Mouse (Mus musculus): ENCODE results near the gene Ccnjl.

Gene Ccnjl

DNA sequence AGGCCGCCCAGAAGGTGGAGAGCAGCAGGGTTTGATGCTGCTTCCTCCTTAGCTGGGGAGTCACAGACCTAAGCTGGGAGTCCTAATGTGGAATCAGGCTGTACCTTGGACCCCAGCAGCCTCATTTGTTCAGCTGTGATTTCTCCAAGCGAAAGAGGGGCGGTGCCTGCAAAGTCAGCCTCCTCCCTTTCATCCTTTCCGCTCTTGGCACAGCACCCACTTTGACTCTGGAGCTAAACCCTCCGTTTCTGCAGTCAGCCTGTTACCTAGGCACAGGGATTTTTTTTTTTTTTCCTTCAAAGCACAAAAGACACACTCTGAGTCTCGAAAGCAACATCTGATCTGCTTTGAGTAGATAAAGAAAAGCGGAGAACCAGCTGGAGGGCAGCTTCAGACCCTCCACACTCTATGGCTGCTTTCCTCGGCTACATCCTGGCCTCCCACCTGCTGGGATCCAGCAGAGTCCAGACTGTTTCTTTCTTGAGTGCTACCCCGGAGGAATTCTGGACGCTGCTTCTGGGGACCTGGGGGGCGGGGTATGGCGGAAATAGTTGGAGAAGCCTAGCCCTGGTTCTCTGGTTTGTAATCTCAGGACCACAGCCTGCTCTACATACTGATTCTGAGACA is 97.8 kb downstream of the Ccnjl start:
- peak; percentile 81 for DNase-seq (ENCODE audit: low spot score)

DNA sequence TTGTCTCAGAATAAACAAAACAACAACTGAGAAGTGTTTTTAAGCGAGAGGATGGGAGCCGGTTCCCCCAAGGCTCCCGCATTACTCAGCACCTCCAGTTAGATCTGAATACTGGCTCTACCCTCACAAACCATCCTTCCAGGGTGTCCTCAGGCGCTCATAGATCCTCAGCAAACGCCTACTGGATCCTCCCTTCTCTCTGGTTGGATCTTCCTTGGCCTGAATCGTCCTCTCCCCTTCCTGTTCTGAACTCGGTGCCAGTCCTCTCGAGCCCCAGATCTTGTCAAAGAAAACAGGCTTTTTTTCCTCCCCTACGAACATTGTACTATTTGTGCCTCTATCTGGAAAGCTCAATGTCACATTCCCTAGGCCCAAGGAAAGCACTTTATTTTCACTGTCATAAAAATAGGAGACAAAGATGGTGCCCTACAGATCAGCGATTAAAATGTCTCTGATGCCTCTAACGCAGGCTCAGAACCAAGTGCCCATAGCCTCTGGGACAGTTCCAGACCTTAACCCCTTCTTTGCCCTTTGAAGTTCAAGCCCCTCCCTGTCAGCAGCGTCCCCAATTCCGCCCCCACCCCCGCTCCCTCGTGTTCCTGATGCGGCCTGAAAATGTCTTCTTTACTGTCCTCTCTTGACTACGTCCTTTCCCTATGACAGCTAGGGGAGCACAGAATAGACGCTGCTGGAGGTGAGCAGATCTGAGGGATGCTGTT is 98.5 kb downstream of the Ccnjl start:
- DNase-seq (ENCODE audit: low spot score) = no peak

- DNase-seq (ENCODE audit: low spot score) = no peak
Observed at GRCm38 (mm10) chr11:43631645-43632044, 103.1 kb downstream of the Ccnjl start.

DNA sequence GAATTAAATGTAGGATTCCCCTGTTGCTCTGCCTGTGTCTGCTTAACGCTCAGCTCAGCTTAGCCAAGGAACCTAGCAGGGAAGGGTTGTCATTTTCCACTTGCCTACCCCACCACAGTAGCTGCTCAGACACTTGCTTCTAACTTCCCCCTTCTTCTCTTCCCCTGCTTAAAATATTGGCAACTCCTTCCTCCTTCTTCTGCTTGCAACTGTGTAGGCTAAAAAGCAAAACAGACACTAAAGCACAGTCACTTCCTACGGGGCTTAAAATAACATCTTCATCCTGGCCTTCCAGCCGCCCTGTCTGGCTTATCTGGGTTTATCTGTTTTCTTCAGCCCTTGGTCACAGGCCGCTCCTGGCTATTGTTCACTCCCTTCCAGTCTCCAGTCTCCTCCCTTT is 104.0 kb downstream of the Ccnjl start:
- DNase-seq (ENCODE audit: low spot score) = no peak

DNA sequence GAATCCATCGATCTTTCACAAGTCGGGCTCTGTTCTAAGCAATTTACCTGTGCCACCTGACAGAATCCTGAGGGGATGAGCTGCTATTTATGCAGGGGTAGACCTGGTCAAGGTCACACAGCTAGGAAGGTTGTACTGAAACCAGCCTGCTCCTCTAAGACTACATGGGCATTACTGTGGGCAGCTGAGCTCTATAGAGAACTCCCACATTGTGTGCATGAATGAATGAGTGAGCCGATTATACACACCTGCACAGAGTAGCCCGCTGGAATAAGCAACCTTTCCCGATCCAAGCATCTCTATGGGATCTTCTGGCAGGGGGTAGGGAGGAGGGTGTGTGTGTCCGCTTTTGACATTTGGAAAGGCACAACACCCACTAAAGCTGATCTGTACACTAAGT is 104.6 kb downstream of the Ccnjl start:
- DNase-seq (ENCODE audit: low spot score) = no peak

- DNase-seq (ENCODE audit: low spot score) = peak; percentile 77
Observed at GRCm38 (mm10) chr11:43633658-43634401, 105.2 kb downstream of the Ccnjl start.

All from testis, postnatal 10 days (tissue).